Mouse (Mus musculus) G1E (cell line): ENCODE results near the gene Nr2c2ap.

Source experiments
- CTCF ChIP-seq: IDR thresholded peaks from 2 replicates; pipeline ENCODE4 v1.5.1; 2012; ENCODE audit warnings: low read depth, low read length, inconsistent platforms, mixed read lengths
- GATA1 ChIP-seq: IDR thresholded peaks from 2 replicates; pipeline ENCODE4 v1.6.1; 2012; ENCODE audit warnings: borderline replicate concordance, low read length, inconsistent platforms, mixed read lengths
- GATA2 ChIP-seq: IDR thresholded peaks from 2 replicates; pipeline ENCODE4 v1.6.1; 2012; ENCODE audit warnings: low read depth, low read length, inconsistent platforms, borderline replicate concordance
- POLR2AphosphoS5 ChIP-seq: IDR thresholded peaks from 2 replicates; pipeline ENCODE4 v1.6.1; 2012; ENCODE audit warnings: low read depth, low read length, inconsistent platforms; ENCODE audit not compliant: insufficient replicate concordance
- TAL1 ChIP-seq: conservative IDR thresholded peaks from 2 replicates; pipeline ENCODE4 v1.6.1; 2012; ENCODE audit warnings: low read depth, low read length, inconsistent platforms, mixed read lengths

GRCm38 (mm10) chr8:70134086-70134485 is 3.0 kb downstream of the Nr2c2ap start:
- TF ChIP-seq CTCF (no peak), GATA1 (no peak), GATA2 (no peak), TAL1 (no peak), POLR2AphosphoS5 (no peak)
